Mouse (Mus musculus) lung, embryonic 14.5 days (tissue): ENCODE measurements around the gene Crk. TPM values are rescaled to one million over a fixed set of nuclear protein-coding genes. Genes with fewer than 3 reads are reported as not detected.
"Not testable (repeated sequence)": the region's sequence is repeated elsewhere in the genome, so short reads cannot be mapped to it uniquely, and the experiment has no call there.

Experiments used
- ATAC-seq: fragments of 200-750 bp; cut with Nextera tagmentation; 2 replicates; pipeline ENCODE4 v1.8.0; 2017; ENCODE audit warnings: mild to moderate bottlenecking, moderate TSS enrichment, moderate library complexity; ENCODE audit not compliant: insufficient read depth
- DNase-seq: peaks from one replicate; pipeline ENCODE4 v3.0.0-alpha.2; 2015
- H3K27ac ChIP-seq: fragments of 300-500 bp; sonication (generic); 2 replicates; pipeline ENCODE4 v1.5.1; 2014; ENCODE audit warnings: low read depth, mild to moderate bottlenecking, moderate library complexity
- H3K27me3 ChIP-seq: fragments of 300-500 bp; sonication (generic); 2 replicates; pipeline ENCODE4 v1.6.1; 2014; ENCODE audit warnings: low read length, control low read depth; ENCODE audit not compliant: insufficient read depth
- H3K36me3 ChIP-seq: fragments of 300-500 bp; sonication (generic); 2 replicates; pipeline ENCODE4 v1.6.1; 2014; ENCODE audit warnings: control low read depth; ENCODE audit not compliant: insufficient read depth
- H3K4me1 ChIP-seq: fragments of 300-500 bp; sonication (generic); 2 replicates; pipeline ENCODE4 v1.6.1; 2014; ENCODE audit warnings: antibody characterized with exemption, control low read depth; ENCODE audit not compliant: insufficient read depth
- H3K4me2 ChIP-seq: fragments of 300-500 bp; sonication (generic); 2 replicates; pipeline ENCODE4 v1.6.1; 2014; ENCODE audit warnings: mild to moderate bottlenecking
- H3K4me3 ChIP-seq: fragments of 300-500 bp; sonication (generic); 2 replicates; pipeline ENCODE4 v1.5.1; 2014; ENCODE audit warnings: low read depth, low read length
- H3K9ac ChIP-seq: fragments of 300-500 bp; sonication (generic); 2 replicates; pipeline ENCODE4 v1.6.1; 2014
- H3K9me3 ChIP-seq: fragments of 300-500 bp; sonication (generic); 2 replicates; pipeline ENCODE4 v1.6.1; 2016; ENCODE audit warnings: low read depth, low read length, control low read depth
- CTCF ChIP-seq: IDR thresholded peaks from 2 replicates; pipeline ENCODE4 v1.5.1; 2016; ENCODE audit warnings: antibody characterized with exemption, low read depth
- WGBS: fragments of 180-500 bp; shearing (Covaris S2); extraction: QIAGEN DNeasy Blood & Tissue Kit; methylation state at CpG from one replicate; pipeline ENCODE4 v1.1.7; 2014; 5-methylcytosine and 5-hydroxymethylcytosine counted together
- polyA plus RNA-seq: library from polyadenylated mRNA; unstranded; fragments of >200 nt; fragmentation: Nextera tagmentation; extraction: Ambion mirVana; gene quantifications from 2 replicates; pipeline ENCODE4 v1.2.1, GENCODE M21; 2014

Gene Crk
- polyA plus RNA-seq, 1 experiment from 2014 or later: 116 TPM

DNA sequence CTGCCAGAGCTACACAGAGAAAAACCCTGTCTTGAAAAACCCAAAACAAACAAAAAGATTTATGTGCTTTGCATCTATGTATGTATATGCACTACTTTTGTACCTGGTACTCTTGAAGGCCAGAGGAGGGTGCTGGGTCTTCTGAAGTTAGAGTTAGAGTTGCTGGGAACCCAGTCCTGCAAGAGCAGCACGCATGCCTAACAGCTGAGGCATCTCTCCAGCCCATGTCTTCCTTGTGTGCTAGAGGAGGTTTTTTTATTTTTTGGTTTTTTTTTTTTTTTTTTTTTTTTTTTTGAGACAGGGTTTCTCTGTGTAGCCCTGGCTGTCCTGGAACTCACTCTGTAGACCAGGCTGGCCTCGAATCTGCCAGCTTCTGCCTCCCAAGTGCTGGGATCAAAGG, 9.1 kb downstream of the Crk start:
- no peak overlapping the region for H3K9ac ChIP-seq
- no peak overlapping the region for H3K27ac ChIP-seq
- H3K4me2 ChIP-seq: no peak overlapping the region
- no peak overlapping the region for H3K4me3 ChIP-seq
- TF ChIP-seq CTCF: no peak
- DNase-seq: no peak
- WGBS: 74% methylated on average over 2 of the region's 2 CpGs
- H3K4me1 ChIP-seq: no peaks in the 10 kb centered on the region
- H3K9me3 ChIP-seq: no peaks in the 10 kb centered on the region
- no peak for ATAC-seq
- peaks cover 39% of the 10 kb centered on the region for H3K36me3 ChIP-seq
- H3K27me3 ChIP-seq: no peaks in the 10 kb centered on the region

DNA sequence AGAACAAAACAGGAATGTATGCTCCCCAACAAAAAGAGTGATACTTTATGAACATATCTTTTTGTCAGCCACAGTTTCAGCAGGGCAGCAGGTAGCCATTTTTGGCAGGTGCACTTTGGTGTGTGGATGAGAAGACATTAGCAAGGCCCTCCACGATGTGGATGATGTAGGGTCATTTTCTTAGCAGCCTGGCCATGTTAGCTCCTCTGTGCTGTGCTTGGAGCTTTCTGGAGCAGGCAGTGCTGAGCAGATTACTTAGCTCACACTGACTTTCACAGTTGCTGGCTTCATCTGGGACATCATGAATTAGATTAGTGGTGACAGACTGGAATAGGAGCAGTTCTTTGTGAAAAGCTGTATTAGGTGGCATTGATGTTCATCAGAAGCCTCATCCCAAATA, 10.9 kb downstream of the Crk start:
- H3K4me1 ChIP-seq: no peaks in the 10 kb centered on the region
- H3K9me3 ChIP-seq: no peaks in the 10 kb centered on the region
- no peaks in the 10 kb centered on the region for H3K27me3 ChIP-seq
- H3K4me3 ChIP-seq: no peak overlapping the region
- H3K4me2 ChIP-seq: no peak overlapping the region
- H3K9ac ChIP-seq: no peak overlapping the region
- 91% methylated on average over 1 of the region's 1 CpGs for WGBS
- ATAC-seq: no peak
- TF ChIP-seq CTCF: no peak
- no peak for DNase-seq
- peaks cover 47% of the 10 kb centered on the region for H3K36me3 ChIP-seq
- no peak overlapping the region for H3K27ac ChIP-seq

DNA sequence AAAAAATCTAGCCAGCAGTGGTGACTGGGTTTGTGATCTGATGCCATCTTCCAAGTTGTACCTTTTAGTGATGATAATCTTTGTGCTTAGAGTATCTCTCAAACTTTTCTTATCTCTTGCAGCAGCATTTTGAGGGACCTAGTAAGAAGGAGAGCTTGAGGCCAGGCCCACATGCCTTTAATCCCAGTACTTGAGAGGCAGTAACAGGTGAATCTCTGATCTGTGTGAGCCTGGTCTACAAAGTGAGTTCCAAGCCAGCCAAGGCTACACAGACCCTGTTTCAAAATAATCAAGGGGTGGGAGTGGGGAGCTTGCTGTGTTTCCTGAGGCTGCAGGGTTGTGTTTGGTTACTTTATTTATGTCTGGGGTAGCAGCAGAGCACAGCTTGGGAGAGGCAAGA, 12.0 kb downstream of the Crk start:
- no peaks in the 10 kb centered on the region for H3K27me3 ChIP-seq
- H3K36me3 ChIP-seq: peaks cover 58% of the 10 kb centered on the region
- no peak overlapping the region for H3K27ac ChIP-seq
- DNase-seq (no peak), ATAC-seq (no peak)
- H3K4me3 ChIP-seq: no peak overlapping the region
- no peaks in the 10 kb centered on the region for H3K4me1 ChIP-seq
- no peak overlapping the region for H3K4me2 ChIP-seq
- no peaks in the 10 kb centered on the region for H3K9me3 ChIP-seq
- H3K9ac ChIP-seq: no peak overlapping the region
- no peak for TF ChIP-seq CTCF

DNA sequence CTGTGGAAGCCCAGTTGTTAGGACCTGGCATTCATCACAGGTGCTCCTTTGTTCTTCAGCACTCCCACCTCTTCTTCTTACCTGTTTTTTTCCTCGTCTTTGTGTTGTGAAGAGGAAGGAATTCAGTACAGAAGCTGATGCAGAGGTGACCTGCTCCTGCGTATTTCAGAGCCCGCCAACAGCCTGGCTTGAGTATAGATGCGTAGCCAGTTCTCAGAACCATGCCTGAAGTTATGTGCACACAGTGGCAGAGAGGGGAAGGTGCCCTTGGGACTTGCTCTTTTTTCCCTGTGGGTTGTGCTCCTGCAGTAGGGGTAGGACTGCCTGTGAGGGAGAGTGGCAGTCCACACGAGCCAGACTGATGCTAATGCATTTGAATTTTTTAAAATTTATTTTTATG, 14.5 kb downstream of the Crk start:
- WGBS: 91% methylated on average over 5 of the region's 5 CpGs
- Histone ChIP-seq H3K27ac (no peak overlapping the region), H3K4me1 (no peaks in the 10 kb centered on the region), H3K4me3 (no peak overlapping the region), H3K9ac (no peak overlapping the region), H3K27me3 (no peaks in the 10 kb centered on the region), H3K9me3 (no peaks in the 10 kb centered on the region), H3K4me2 (no peak overlapping the region), H3K36me3 (peaks cover 83% of the 10 kb centered on the region)
- DNase-seq: no peak
- no peak for ATAC-seq
- TF ChIP-seq CTCF: no peak

DNA sequence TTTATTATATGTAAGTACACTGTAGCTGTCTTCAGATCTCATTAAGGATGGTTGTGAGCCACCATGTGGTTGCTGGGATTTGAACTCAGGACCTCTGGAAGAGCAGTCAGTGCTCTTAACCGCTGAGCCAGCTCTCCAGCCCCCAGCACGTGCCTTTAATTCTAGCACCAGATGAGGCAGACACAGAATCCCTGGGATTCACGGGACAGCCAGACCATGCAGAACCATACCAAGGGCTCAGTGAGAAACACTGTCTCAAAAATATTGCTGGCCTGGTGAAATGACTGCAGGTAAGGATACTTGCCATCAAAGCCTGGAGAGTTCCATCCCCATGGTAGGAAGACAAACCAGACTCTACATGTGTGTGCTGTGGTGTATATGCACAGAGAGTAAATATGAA, 18.4 kb downstream of the Crk start:
- not testable (repeated sequence) for ATAC-seq, H3K9ac ChIP-seq, H3K4me1 ChIP-seq, H3K27ac ChIP-seq, H3K27me3 ChIP-seq, H3K4me3 ChIP-seq, DNase-seq, H3K4me2 ChIP-seq, H3K9me3 ChIP-seq
- WGBS: 93% methylated on average over 3 of the region's 3 CpGs
- H3K36me3 ChIP-seq: peaks cover 93% of the 10 kb centered on the region

DNA sequence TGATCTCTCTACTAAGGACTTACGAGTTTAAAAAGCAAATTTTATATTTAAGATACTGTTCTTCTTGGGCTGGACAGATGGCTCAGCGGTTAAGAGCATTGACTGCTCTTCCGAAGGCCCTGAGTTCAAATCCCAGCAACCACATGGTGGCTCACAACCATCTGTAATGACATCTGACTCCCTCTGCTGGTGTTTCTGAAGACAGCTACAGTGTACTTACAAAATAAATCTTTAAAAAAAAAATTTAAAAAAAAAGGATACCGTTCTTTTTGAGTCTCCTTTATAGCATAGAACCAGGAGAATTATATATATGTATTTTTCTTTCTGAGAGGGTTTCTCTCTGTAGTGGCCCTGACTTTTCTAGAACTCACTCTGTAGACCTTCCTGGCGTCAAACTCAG, 21.5 kb downstream of the Crk start:
- Histone ChIP-seq H3K36me3 (peaks cover 93% of the 10 kb centered on the region), H3K4me1 (no peaks in the 10 kb centered on the region), H3K9me3 (no peaks in the 10 kb centered on the region), H3K4me2 (no peak overlapping the region), H3K27me3 (no peaks in the 10 kb centered on the region), H3K27ac (no peak overlapping the region), H3K9ac (no peak overlapping the region), H3K4me3 (no peak overlapping the region)
- 92% methylated on average over 5 of the region's 5 CpGs for WGBS
- DNase-seq (no peak), ATAC-seq (no peak)
- no peak for TF ChIP-seq CTCF

DNA sequence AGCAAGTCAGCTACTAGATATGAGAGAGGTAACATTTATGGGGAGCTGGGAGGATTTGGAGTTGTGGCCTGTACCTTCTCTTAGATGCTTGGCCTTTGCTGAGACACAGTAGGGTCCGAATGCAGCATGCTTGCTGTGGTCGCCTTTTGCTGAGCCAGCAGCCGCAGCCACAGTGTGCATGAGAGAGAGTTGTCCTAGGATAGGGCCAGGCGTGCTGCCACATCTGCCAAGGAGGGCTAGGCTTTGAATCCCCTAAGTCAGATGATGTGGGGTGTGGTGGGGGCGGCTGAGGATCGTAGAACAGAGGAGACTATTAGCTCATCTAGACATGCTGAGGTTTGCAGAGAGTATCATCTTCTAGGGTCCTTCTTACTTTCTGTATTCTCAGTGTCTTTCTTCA, 23.7 kb downstream of the Crk start:
- WGBS: 92% methylated on average over 6 of the region's 6 CpGs
- no peak overlapping the region for H3K27ac ChIP-seq
- no peaks in the 10 kb centered on the region for H3K9me3 ChIP-seq
- no peak overlapping the region for H3K4me3 ChIP-seq
- no peaks in the 10 kb centered on the region for H3K27me3 ChIP-seq
- no peaks in the 10 kb centered on the region for H3K4me1 ChIP-seq
- peaks cover 89% of the 10 kb centered on the region for H3K36me3 ChIP-seq
- no peak overlapping the region for H3K4me2 ChIP-seq
- no peak for TF ChIP-seq CTCF
- ATAC-seq: no peak
- DNase-seq: no peak
- H3K9ac ChIP-seq: no peak overlapping the region

DNA sequence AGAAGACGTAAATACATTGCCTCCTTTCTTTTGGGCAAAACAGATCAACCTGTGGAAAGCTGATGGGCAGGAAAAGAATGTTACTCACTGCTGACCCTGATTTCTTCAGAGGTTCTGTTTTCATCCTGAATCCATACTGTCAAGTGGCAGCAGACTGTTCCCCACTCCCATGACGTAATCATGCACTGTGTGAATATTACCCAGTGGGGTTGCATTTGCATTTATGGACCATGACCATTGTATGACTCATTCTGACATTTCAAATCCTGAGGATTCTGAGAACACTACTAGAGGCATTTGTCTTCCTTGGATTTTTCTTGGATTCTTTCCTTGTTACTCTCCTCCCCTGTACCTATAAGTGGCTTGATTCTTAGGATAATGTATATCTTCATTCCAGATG, 24.7 kb downstream of the Crk start:
- no peak for TF ChIP-seq CTCF
- ATAC-seq: no peak
- no peak overlapping the region for H3K4me2 ChIP-seq

More for the DNA sequence above, 24.7 kb downstream of the Crk start:
- Histone ChIP-seq H3K9me3 (no peaks in the 10 kb centered on the region), H3K27me3 (no peaks in the 10 kb centered on the region), H3K4me1 (no peaks in the 10 kb centered on the region), H3K4me3 (no peak overlapping the region), H3K36me3 (peaks cover 80% of the 10 kb centered on the region), H3K27ac (no peak overlapping the region), H3K9ac (no peak overlapping the region)
- WGBS: 90% methylated on average over 2 of the region's 2 CpGs
- no peak for DNase-seq
